Mouse (Mus musculus): ENCODE results near the gene Oog1.
"Not testable (repeated sequence)": the region's sequence is repeated elsewhere in the genome, so short reads cannot be mapped to it uniquely, and the experiment has no call there.

Oog1 gene

GRCm38 (mm10) chr12:87602388-87602787 lies at the start of gene Oog1:
Gene Oog1, plus strand, starts transcription at chr12:87602688.
- in situ Hi-C loops (cut with MboI, MseI) = not testable (repeated sequence)

- in situ Hi-C loops (cut with MboI, MseI) = not testable (repeated sequence)
Observed at GRCm38 (mm10) chr12:87601388-87601787, 1.1 kb upstream of the Oog1 start.

GRCm38 (mm10) chr12:87618569-87618968 lies 16.1 kb downstream of the Oog1 start, which contains the start of gene Gm4027:
Gene Gm4027, plus strand, starts transcription at chr12:87618869.
- in situ Hi-C loops (cut with MboI, MseI) = loop anchor here (5.0 kb wide), 1 partner anchor 199 kb away; the partner anchor contains the start of gene BB287469

GRCm38 (mm10) chr12:87644520-87644919 lies 42.0 kb downstream of the Oog1 start, which contains the start of gene Gm16381:
Gene Gm16381, minus strand, starts transcription at chr12:87644620.
- in situ Hi-C loops (cut with MboI, MseI) = not testable (repeated sequence)

GRCm38 (mm10) chr12:87652916-87653703 lies 50.6 kb downstream of the Oog1 start:
- in situ Hi-C loops (cut with MboI, MseI) = loop anchor here (10.0 kb wide), 1 partner anchor 642 kb away; no protein-coding TSS in a partner anchor

Measured in regulatory T cell (primary cell).